In the genomic region with DNA sequence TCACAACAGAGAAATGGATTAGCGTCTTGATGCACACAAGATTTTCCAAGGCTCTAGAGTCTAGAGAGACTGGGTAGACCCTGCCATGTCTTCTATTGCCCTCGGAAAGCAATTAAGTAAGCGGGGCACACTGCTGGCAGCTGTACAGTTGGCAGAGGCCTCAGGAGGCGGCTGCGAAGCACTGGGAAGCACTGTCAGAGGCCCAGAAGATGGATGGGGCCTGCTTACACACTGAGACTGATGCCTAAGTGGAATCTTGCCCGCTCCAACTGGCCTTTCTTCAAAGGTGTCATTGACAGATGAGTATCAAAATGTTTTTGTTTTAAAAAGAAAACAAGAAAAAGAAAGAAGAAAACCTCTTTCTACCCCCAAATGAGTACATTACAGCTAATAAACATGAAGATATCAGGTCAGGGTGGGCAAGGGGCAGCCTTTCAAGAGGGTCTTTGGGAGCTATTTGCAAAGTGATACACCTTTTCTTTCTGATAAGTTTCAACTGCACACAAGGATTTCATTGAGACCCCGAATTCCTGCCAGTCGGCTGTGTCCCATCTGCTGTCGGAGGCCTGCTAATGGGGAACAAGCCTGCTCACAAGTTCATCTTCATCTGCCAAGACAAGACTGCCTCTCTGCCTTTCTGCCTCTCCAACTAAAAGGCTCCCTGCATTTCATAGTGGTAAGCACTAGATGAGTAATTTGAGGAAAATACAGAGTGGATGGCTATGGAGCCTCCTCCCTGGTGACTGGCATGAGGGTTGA, we compare ENCODE assay signal across 13 mouse cellular contexts. TPM values are rescaled to one million over a fixed set of nuclear protein-coding genes. Genes with fewer than 3 reads are reported as not detected.
DNase-seq lines count a peak whose midpoint lies in the region; ATAC-seq lines count a peak whose summit lies in the region.
"Had no signal": no experiment of that assay in that cellular context is flagged by ENCODE, and none has a peak within 500 bp of the region (broad histone marks: within the 10 kb centered on the region; RNA-seq: fewer than 3 reads in every experiment).

No protein-coding gene starts in this region.

- peak; percentile 78 for DNase-seq in forebrain, embryonic 14.5 days (ENCODE audit: low spot score)
- DNase-seq in forebrain, embryonic 11.5 days (ENCODE audit: low spot score): no peak
- peak; percentile 62 to 73 for DNase-seq in layer of hippocampus, postnatal 10 days (ENCODE audit: low spot score in 2 of 2)
- DNase-seq in layer of hippocampus, adult 9-10 months (ENCODE audit: low spot score): no peak
- peak; percentile 80 for DNase-seq in adrenal gland, adult 2 months
- DNase-seq in spleen, adult 12 weeks (ENCODE audit: low spot score): no peak
- no peak for DNase-seq in cerebellum, adult 9-11 months
- DNase-seq: liver; thymus, adult 18-20 months had no signal

- peak; percentile 72 for ATAC-seq in forebrain, embryonic 14.5 days
- no peak for ATAC-seq in forebrain, embryonic 11.5 days (replicated peaks; ENCODE audit: low FRiP score)
- peak; percentile 90 for ATAC-seq in hindbrain, embryonic 12.5 days (ENCODE audit: low FRiP score)

- WGBS in forebrain, embryonic 14.5 days: 43% methylated on average over 9 of the region's 9 CpGs
- 86% methylated on average over 9 of the region's 9 CpGs for WGBS in forebrain, embryonic 11.5 days
- WGBS in hindbrain, embryonic 12.5 days: 40% methylated on average over 9 of the region's 9 CpGs

- H3K9ac ChIP-seq in forebrain, embryonic 14.5 days (ENCODE audit: low read length): no peak overlapping the region
- no peak overlapping the region for H3K9ac ChIP-seq in forebrain, embryonic 11.5 days (ENCODE audit: low read length)
- H3K9ac ChIP-seq in hindbrain, embryonic 12.5 days: no peak overlapping the region
- H3K9ac ChIP-seq: embryonic facial prominence, embryonic 12.5 days; midbrain, embryonic 12.5 days had no signal

- no peaks in the 10 kb centered on the region for H3K36me3 ChIP-seq in forebrain, embryonic 14.5 days (ENCODE audit: control insufficient read depth, insufficient read depth, low read length)
- H3K36me3 ChIP-seq in forebrain, embryonic 11.5 days (ENCODE audit: control insufficient read depth, insufficient read depth, low read length): no peaks in the 10 kb centered on the region
- H3K36me3 ChIP-seq in hindbrain, embryonic 12.5 days: no peaks in the 10 kb centered on the region
- H3K36me3 ChIP-seq: embryonic facial prominence, embryonic 12.5 days; midbrain, embryonic 12.5 days had no signal

- H3K4me3 ChIP-seq in forebrain, embryonic 14.5 days (ENCODE audit: low read depth, low read length): no peak overlapping the region
- H3K4me3 ChIP-seq in forebrain, embryonic 11.5 days (ENCODE audit: low read depth, low read length): no peak overlapping the region
- H3K4me3 ChIP-seq in hindbrain, embryonic 12.5 days: no peak overlapping the region
- H3K4me3 ChIP-seq: embryonic facial prominence, embryonic 12.5 days; midbrain, embryonic 12.5 days had no signal

- peaks cover 4% of the 10 kb centered on the region; the same call in 1 of the 2 replicates for H3K4me1 ChIP-seq in forebrain, embryonic 14.5 days (ENCODE audit: control insufficient read depth, insufficient read depth, low read length)
- no peaks in the 10 kb centered on the region for H3K4me1 ChIP-seq in forebrain, embryonic 11.5 days (replicated peaks; ENCODE audit: control insufficient read depth, insufficient read depth, low read length)
- peaks cover 23% of the 10 kb centered on the region for H3K4me1 ChIP-seq in hindbrain, embryonic 12.5 days
- H3K4me1 ChIP-seq: midbrain, embryonic 12.5 days had no signal

- no peak overlapping the region for H3K27ac ChIP-seq in forebrain, embryonic 14.5 days (ENCODE audit: low read depth, low read length)
- H3K27ac ChIP-seq in forebrain, embryonic 11.5 days (ENCODE audit: low read depth, low read length): no peak overlapping the region
- peak overlapping the region; percentile 14 for H3K27ac ChIP-seq in hindbrain, embryonic 12.5 days
- H3K27ac ChIP-seq: embryonic facial prominence, embryonic 12.5 days; kidney, postnatal 0 days; midbrain, embryonic 12.5 days had no signal

- no peaks in the 10 kb centered on the region; the same call in 1 of the 2 replicates for H3K27me3 ChIP-seq in forebrain, embryonic 14.5 days (replicated peaks; ENCODE audit: control insufficient read depth, insufficient read depth, low read length)
- H3K27me3 ChIP-seq in forebrain, embryonic 11.5 days (ENCODE audit: control insufficient read depth, insufficient read depth, low read length): peaks cover 24% of the 10 kb centered on the region
- H3K27me3 ChIP-seq in hindbrain, embryonic 12.5 days: no peaks in the 10 kb centered on the region
- H3K27me3 ChIP-seq: embryonic facial prominence, embryonic 12.5 days; midbrain, embryonic 12.5 days had no signal

- no peak overlapping the region for H3K4me2 ChIP-seq in forebrain, embryonic 14.5 days (ENCODE audit: low read length)
- no peak overlapping the region for H3K4me2 ChIP-seq in forebrain, embryonic 11.5 days (ENCODE audit: low read depth, low read length, severe bottlenecking)
- no peak overlapping the region for H3K4me2 ChIP-seq in hindbrain, embryonic 12.5 days (replicated peaks)
- H3K4me2 ChIP-seq: embryonic facial prominence, embryonic 12.5 days; midbrain, embryonic 12.5 days had no signal

- H3K9me3 ChIP-seq in forebrain, embryonic 14.5 days (replicated peaks; ENCODE audit: control insufficient read depth, low read length): no peaks in the 10 kb centered on the region
- no peaks in the 10 kb centered on the region for H3K9me3 ChIP-seq in forebrain, embryonic 11.5 days (ENCODE audit: control insufficient read depth, low read length)
- H3K9me3 ChIP-seq in hindbrain, embryonic 12.5 days (replicated peaks): no peaks in the 10 kb centered on the region
- H3K9me3 ChIP-seq: embryonic facial prominence, embryonic 12.5 days; midbrain, embryonic 12.5 days had no signal

RNA-seq across cellular contexts. Expression of gene Lrtm1, which starts 22.8 kb away (rescaled TPM):
- 0.25 TPM in 1 of 2 replicates, not detected in the other for polyA plus RNA-seq in forebrain, embryonic 14.5 days (2014; fragmentation: Nextera tagmentation; extraction: Ambion mirVana)
- 0.36 and 0.55 TPM in 2 replicates for polyA plus RNA-seq in forebrain, embryonic 11.5 days (2014; fragmentation: Nextera tagmentation; extraction: Ambion mirVana)
- not detected for total RNA-seq in layer of hippocampus, postnatal 10 days (2021)
- under 1 TPM; 0.17 to 0.29 TPM for total RNA-seq in adrenal gland, adult 2 months (2021)
- 0.03 and 0.15 TPM in 2 replicates for polyA plus RNA-seq in adrenal gland, adult 2 months (2012; rRNA removed)
- polyA plus RNA-seq in hindbrain, embryonic 12.5 days (2016; fragmentation: Nextera tagmentation; extraction: Ambion mirVana): 0.49 and 0.86 TPM in 2 replicates

Comparison
In these comparisons a context has a peak if more than half of its experiments do, and no peak if none do; other contexts are left out.
1. DNase-seq: peak in forebrain, embryonic 14.5 days (single experiment), layer of hippocampus, postnatal 10 days (2 of 2) and adrenal gland, adult 2 months (single experiment); none in forebrain, embryonic 11.5 days (single experiment), layer of hippocampus, adult 9-10 months (single experiment), spleen, adult 12 weeks (single experiment) and cerebellum, adult 9-11 months (single experiment).